Mouse (Mus musculus) lung, postnatal 36 days (tissue): ENCODE measurements at regions not wholly inside any gene's neighbourhood (a gene's known extent, or its start where the extent isn't known, plus 50 kb on each side); places are given as distances from the start of the nearest gene placed in this dataset.
"Not testable (repeated sequence)": the region's sequence is repeated elsewhere in the genome, so short reads cannot be mapped to it uniquely, and the experiment has no call there.

ENCODE experiments used
- DNase-seq: peaks from one replicate; pipeline ENCODE4 v3.0.0; 2022; ENCODE audit warnings: mixed read lengths

- no peak for DNase-seq
These were observed 114.2 kb downstream of the Nectin1 start for GRCm38 (mm10) chr9:43857988-43858387.

DNA sequence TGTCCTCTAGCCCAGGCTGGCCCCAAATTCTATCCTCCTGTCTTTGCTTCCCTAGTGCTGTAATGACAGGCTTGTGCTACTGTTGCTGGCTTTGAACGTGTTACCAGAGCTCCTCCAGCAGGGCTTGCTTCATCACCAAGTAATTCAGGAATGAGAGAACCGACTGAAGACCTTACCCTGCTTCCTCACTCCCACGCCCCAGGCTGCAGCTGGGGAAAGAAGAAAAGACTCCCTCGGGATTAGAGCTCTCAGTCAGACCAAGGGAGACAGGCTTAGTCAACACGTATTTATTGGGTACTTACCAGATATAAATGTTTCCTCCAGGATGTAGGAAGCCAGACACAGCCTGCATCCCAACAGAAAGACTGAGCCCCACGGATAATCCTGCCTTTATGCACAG is 115.0 kb downstream of the Nectin1 start:
- no peak for DNase-seq

DNA sequence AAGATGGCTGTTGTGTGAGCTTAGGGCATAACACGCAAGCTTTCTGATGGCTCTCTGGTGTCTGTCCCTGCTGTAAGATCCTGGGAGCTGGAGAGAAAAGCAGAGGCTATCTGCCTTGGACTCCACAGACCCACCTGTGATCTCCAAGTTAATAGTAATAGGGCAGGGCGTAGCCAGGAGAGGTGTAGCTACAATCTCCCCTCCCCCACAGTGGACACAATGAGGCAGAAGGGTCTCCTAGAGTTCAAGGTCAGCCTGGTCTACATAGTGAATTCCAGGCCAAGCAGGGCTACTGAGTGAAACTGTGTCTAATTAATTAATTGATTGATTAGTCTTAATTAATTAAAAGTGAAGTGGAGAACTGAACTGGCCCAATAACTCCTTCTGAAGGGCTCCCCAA is 116.5 kb downstream of the Nectin1 start:
- no peak for DNase-seq

GRCm38 (mm10) chr9:43861375-43861774 is 117.6 kb downstream of the Nectin1 start:
- no peak for DNase-seq

- not testable (repeated sequence) for DNase-seq
These were observed 118.2 kb downstream of the Nectin1 start for GRCm38 (mm10) chr9:43862034-43862433.

GRCm38 (mm10) chr9:43863609-43864397 is 120.0 kb downstream of the Nectin1 start:
- DNase-seq: peak; percentile 38

DNA sequence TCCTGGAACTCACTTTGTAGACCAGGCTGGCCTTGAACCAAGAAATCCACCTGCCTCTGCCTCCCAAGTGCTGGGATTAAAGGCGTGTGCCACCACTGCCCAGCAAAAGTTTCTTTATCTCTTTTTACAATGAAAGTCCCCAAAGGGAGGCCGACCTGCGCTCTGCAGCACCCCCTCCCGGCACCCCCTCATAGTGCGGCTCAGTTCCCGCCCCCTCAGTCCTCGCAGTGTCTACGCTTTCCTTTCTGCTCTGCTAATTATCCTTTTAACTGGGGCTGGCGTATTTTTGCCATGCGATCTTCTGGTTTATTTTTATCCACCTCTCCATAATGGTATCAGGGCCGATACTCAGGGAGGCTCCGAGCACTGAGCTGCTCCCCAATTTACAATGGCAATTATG is 123.0 kb downstream of the Nectin1 start:
- DNase-seq: no peak

DNA sequence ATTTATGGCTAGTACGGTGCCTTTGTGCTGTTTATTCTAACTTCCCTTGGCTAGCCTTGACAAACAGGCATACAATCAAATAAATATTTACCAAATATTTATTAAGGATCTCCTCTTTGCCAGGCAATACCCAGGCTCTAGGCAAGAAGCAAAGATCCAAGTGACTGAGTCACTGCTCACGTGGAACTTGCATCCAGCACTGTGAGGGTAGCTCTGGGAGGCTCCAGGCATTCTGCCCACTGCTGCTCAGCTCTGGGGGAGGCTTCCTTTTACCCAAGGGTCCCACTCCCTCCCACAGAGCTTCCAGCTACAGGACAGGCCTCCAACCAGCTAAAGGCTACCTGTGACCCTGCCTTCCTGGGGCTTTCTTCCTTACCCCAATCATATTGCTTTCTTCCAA is 130.1 kb downstream of the Nectin1 start:
- no peak for DNase-seq

GRCm38 (mm10) chr9:43874332-43874731 is 130.5 kb downstream of the Nectin1 start:
- no peak for DNase-seq

DNA sequence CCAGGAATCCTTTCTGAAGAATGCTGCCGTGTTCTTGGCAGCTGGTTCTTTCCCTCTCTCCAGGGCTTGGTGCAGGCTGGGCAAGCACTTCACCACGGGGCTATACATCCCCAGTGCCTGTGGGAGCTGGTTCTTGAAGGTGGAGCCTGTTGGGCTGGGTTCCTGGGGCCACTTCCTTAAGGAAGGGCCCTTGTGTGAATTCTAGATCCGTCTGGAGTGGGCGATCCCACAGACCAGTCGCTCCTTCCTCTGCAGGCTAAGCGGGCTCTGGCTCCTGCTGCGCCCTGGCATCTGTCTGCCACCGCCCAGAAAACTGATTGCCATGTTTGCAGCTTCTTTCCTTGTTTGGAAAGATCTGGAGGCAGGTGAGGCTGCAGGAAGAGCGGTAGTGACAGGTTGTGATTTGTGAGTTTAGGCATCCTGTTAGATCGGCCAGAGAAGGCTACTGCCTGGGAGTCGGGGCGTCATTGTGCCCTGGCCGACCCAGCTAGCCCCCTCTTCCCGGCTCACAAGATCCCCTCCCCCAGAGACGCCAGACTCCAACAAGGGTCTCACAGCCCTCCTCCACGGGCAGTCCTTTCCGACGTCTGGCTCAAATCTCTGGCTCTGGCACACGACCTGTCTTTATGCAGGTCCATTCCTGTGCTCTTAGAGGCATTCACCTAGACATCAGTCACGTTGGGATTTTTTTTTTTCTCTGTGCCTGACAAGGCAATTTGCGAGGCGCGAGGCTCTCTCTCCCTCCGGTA is 135.6 kb downstream of the Nectin1 start:
- no peak for DNase-seq

- DNase-seq: no peak
These were observed 136.2 kb downstream of the Nectin1 start for GRCm38 (mm10) chr9:43879969-43880396.

DNA sequence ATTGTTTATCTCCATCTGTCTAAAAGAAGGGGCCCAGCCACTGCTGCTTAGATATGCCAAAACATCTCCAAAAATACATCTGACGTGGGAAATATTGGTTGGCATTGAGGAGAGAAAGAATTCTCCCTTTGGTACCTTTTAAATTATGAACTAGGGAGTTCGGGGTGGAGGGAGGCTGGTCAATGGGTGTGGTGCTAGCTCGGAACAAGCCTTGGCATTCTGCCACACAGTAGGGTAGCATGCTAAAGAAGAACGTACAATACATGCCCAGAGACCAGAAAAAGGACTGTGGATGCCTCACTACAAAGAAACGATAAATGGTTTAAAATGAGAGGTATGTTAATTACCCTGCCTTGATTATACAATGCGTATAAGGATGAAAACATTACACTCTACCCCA is 149.3 kb downstream of the Nectin1 start:
- no peak for DNase-seq

- DNase-seq: no peak
These were observed 143.9 kb upstream of the Thy1 start for GRCm38 (mm10) chr9:43899239-43899638.

DNA sequence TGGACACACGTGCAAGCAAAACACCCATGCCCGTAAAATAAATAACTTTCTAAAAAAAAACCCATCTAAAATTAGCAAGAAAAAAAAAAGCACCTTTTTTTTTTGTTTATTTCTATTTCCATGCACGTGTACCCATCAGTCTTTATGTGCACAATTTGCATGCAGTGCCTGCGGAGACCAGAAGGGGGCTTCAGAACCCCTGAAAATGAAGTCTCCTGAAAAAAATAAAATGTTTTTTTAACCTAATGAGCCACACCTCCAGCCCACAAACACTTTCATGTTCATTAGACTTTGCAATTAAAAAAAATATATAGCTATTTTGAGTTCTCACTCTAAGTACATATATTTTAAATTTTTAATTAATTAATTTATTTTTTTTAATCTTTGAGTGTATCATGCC is 134.9 kb upstream of the Thy1 start:
- no peak for DNase-seq

GRCm38 (mm10) chr9:43915015-43915414 is 128.2 kb upstream of the Thy1 start:
- no peak for DNase-seq

GRCm38 (mm10) chr9:43917467-43917866 is 125.7 kb upstream of the Thy1 start:
- DNase-seq: no peak

DNA sequence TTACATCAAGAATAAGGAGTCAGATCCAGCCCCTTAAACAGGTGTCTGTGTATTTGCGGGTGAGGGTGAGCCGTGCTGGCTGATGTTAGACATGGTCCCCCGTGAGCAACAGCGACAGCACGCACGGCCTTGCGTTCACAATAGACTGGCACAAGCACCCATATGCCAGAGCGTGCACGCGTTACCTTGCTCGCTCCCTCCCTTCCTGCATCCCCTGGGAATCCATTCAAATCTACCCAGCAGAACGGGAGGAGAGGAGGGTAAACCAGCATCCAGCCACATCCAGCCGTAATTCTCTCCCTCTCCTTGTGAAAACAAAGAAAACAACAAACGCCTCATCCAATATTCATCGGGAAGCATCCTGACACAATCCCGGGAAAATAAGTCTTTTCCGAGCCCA is 124.2 kb upstream of the Thy1 start:
- no peak for DNase-seq

GRCm38 (mm10) chr9:43920053-43920754 is 123.0 kb upstream of the Thy1 start:
- DNase-seq: peak; percentile 65

DNA sequence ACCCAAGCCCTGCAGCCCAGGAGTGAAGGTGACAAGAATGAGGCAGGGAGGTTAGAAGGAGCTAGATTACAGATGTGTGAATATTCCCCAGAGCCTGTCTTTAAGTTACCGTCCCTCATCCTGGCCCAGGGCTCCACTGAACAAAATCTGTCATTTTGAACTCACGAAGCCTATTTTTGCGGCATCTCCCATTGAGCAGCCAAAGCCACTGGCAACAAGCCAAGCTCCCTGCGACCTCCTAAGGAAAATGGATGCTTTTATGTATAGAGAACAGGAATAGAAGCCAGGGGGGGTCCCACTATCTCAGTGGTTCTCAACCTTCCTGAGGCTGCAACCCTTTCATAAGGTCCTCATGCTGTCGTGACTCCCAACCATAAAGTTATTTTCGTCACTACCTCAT is 121.0 kb upstream of the Thy1 start:
- DNase-seq: no peak

DNA sequence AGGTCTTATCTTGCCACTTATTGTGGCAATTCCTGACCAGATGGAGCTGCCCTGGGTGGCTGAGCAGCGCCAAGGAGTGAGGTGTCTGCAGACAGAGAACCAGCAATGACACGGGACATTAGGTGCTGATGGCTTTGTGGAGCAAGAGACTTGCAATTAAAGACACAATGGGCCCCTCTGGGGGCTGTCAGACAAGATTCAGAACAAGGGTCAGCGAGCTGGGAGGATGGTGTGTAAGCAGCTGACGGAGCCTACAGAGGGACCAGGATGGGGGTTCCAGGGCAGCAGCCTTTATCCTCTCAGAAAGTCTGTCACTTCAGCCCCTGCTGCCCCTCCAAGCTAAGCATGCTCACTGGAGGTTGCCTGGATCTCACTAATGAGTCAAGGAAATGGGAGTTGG is 120.1 kb upstream of the Thy1 start:
- no peak for DNase-seq

- peak; percentile 6 for DNase-seq
These were observed 118.4 kb upstream of the Thy1 start for GRCm38 (mm10) chr9:43924795-43925194.

GRCm38 (mm10) chr9:43929312-43930036 is 113.7 kb upstream of the Thy1 start:
- DNase-seq: no peak

- no peak for DNase-seq
These were observed 113.2 kb upstream of the Thy1 start for GRCm38 (mm10) chr9:43930037-43930404.
